In the genomic region with DNA sequence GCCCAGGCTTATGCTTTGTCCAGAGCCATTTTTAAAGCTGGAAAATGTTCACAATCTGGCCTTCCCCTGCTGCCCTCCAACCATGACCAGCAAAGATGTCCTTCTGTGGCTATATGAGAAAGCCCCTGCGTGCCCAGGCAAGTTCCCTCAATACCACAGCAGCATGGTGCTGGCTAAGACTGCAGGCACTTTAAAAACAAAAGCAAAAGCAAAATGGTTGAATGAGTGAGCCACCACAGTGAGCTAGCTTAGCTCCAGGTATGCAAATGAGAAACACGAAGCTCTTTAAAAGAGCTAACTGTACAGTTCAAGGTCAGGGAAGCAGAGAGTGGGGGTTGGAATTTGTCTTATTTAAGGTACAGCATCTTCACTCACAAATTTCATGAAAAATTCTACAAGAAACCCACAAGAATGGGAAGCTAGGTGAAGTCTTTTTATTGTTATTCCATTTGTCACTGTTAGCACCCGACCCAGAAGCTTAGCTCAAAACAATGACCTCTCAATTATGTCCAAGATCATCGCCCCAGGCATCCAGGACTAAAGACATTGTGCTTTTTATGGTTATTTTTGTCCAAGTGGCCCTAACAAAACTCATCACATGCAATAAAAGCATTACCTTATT, we compare ENCODE assay signal across 18 mouse cellular contexts.
A peak's percentile ranks its signal among the peaks of the same experiment; 100 is the strongest.
DNase-seq lines count a peak whose midpoint lies in the region; ATAC-seq and TF ChIP-seq lines count a peak whose summit lies in the region.
"Had no signal": no experiment of that assay in that cellular context is flagged by ENCODE, and none has a peak within 500 bp of the region (broad histone marks: within the 10 kb centered on the region; RNA-seq: fewer than 3 reads in every experiment).

No protein-coding gene starts in this region.

- no peak overlapping the region for H3K9ac ChIP-seq in midbrain, embryonic 14.5 days (replicated peaks; ENCODE audit: low read length)
- H3K9ac ChIP-seq in ES-Bruce4 (ENCODE audit: low read depth, poor library complexity, severe bottlenecking) = no peak overlapping the region
- H3K9ac ChIP-seq: forebrain, embryonic 15.5 days; hindbrain, embryonic 12.5 days; liver, embryonic 13.5 days; lung, embryonic 15.5 days; midbrain, embryonic 15.5 days had no signal

- no peak for DNase-seq in midbrain, embryonic 10.5 days (ENCODE audit: low spot score)
- no peak for DNase-seq in midbrain, embryonic 14.5 days
- DNase-seq in kidney, adult 18-20 months = no peak
- no peak for DNase-seq in cerebellum, adult 18-20 months
- DNase-seq in left cerebral cortex, postnatal 14 days (ENCODE audit: low spot score in 2 of 2) = no peak
- DNase-seq: adrenal gland, adult 2 months; cerebellum, postnatal 25 days; heart, adult 2 months; liver, embryonic 13.5 days; thymus, postnatal 36 days had no signal

- 72% methylated on average over 4 of the region's 4 CpGs for WGBS in midbrain, embryonic 10.5 days
- WGBS in midbrain, embryonic 14.5 days = 63% methylated on average over 4 of the region's 4 CpGs

- no peak overlapping the region for H3K4me2 ChIP-seq in midbrain, embryonic 14.5 days (ENCODE audit: low read length)
- H3K4me2 ChIP-seq: forebrain, embryonic 15.5 days; hindbrain, embryonic 12.5 days; liver, embryonic 13.5 days; lung, embryonic 15.5 days; midbrain, embryonic 15.5 days had no signal

- no peak overlapping the region for H3K4me3 ChIP-seq in midbrain, embryonic 10.5 days
- H3K4me3 ChIP-seq in midbrain, embryonic 14.5 days (replicated peaks; ENCODE audit: low read depth, low read length) = no peak overlapping the region
- no peak overlapping the region for H3K4me3 ChIP-seq in ES-Bruce4 (ENCODE audit: low read depth, low read length)
- H3K4me3 ChIP-seq: forebrain, embryonic 15.5 days; heart, adult 2 months; hindbrain, embryonic 12.5 days; liver, embryonic 13.5 days; lung, embryonic 15.5 days; midbrain, embryonic 15.5 days had no signal

- peak; percentile 97 for TF ChIP-seq EP300 in ES-Bruce4 (IDR thresholded peaks at IDR 0.05; ENCODE audit: insufficient read depth, low read depth, low read length)

- TF ChIP-seq CTCF in ES-Bruce4 (IDR thresholded peaks at IDR 0.05; ENCODE audit: low read depth, low read length) = no peak

- H3K27me3 ChIP-seq in midbrain, embryonic 10.5 days (ENCODE audit: low read depth, poor library complexity, severe bottlenecking) = no peaks in the 10 kb centered on the region
- no peaks in the 10 kb centered on the region for H3K27me3 ChIP-seq in midbrain, embryonic 14.5 days (ENCODE audit: control insufficient read depth, insufficient read depth, low read length)
- no peaks in the 10 kb centered on the region for H3K27me3 ChIP-seq in ES-Bruce4 (ENCODE audit: control insufficient read depth, insufficient read depth, low read length, poor library complexity, severe bottlenecking)
- H3K27me3 ChIP-seq: forebrain, embryonic 15.5 days; hindbrain, embryonic 12.5 days; liver, embryonic 13.5 days; lung, embryonic 15.5 days; midbrain, embryonic 15.5 days had no signal

- 0 out of 2 replicates have a peak overlapping the region, but pooled peaks have one; percentile 23 for H3K27ac ChIP-seq in midbrain, embryonic 10.5 days (replicated peaks)
- no peak overlapping the region for H3K27ac ChIP-seq in midbrain, embryonic 14.5 days (replicated peaks; ENCODE audit: low read depth, low read length)
- H3K27ac ChIP-seq in ES-Bruce4 (ENCODE audit: insufficient read depth, low read length) = peak overlapping the region; percentile 93
- H3K27ac ChIP-seq: forebrain, embryonic 15.5 days; heart, adult 2 months; hindbrain, embryonic 12.5 days; liver, embryonic 13.5 days; lung, embryonic 15.5 days; macrophage; midbrain, embryonic 15.5 days had no signal

- H3K36me3 ChIP-seq in midbrain, embryonic 10.5 days = no peaks in the 10 kb centered on the region
- no peaks in the 10 kb centered on the region for H3K36me3 ChIP-seq in midbrain, embryonic 14.5 days (ENCODE audit: control insufficient read depth, insufficient read depth, low read length)
- no peaks in the 10 kb centered on the region for H3K36me3 ChIP-seq in ES-Bruce4 (ENCODE audit: control insufficient read depth, insufficient read depth, low read length, poor library complexity, severe bottlenecking)
- H3K36me3 ChIP-seq: forebrain, embryonic 15.5 days; hindbrain, embryonic 12.5 days; liver, embryonic 13.5 days; lung, embryonic 15.5 days; midbrain, embryonic 15.5 days had no signal

- no peak for TF ChIP-seq POLR2A in ES-Bruce4 (IDR thresholded peaks at IDR 0.05; ENCODE audit: insufficient read depth, low read length)

- peaks cover 9% of the 10 kb centered on the region; the same call in 1 of the 2 replicates for H3K4me1 ChIP-seq in midbrain, embryonic 10.5 days
- H3K4me1 ChIP-seq in midbrain, embryonic 14.5 days (ENCODE audit: control insufficient read depth, insufficient read depth, low read length) = no peaks in the 10 kb centered on the region
- H3K4me1 ChIP-seq in ES-Bruce4 (ENCODE audit: control insufficient read depth, insufficient read depth, low read length) = peaks cover 14% of the 10 kb centered on the region
- H3K4me1 ChIP-seq: forebrain, embryonic 15.5 days; lung, embryonic 15.5 days; midbrain, embryonic 15.5 days had no signal

- intact Hi-C loops in left cerebral cortex, postnatal 14 days (cut with DNase I) = no loop called here

- ATAC-seq in midbrain, embryonic 14.5 days (ENCODE audit: low FRiP score, low TSS enrichment) = no peak
- ATAC-seq in activated CD4-positive, CD25-positive, alpha-beta regulatory T cell, adult 4 months = peak; percentile 40
- ATAC-seq: forebrain, embryonic 15.5 days; intestine, embryonic 16.5 days; midbrain, embryonic 15.5 days had no signal

- no peaks in the 10 kb centered on the region for H3K9me3 ChIP-seq in midbrain, embryonic 10.5 days (replicated peaks)
- H3K9me3 ChIP-seq in midbrain, embryonic 14.5 days (ENCODE audit: control insufficient read depth, low read length) = no peaks in the 10 kb centered on the region
- no peaks in the 10 kb centered on the region for H3K9me3 ChIP-seq in ES-Bruce4 (replicated peaks; ENCODE audit: control insufficient read depth, insufficient read depth, low read length, poor library complexity, severe bottlenecking)
- H3K9me3 ChIP-seq: forebrain, embryonic 15.5 days; hindbrain, embryonic 12.5 days; liver, embryonic 13.5 days; lung, embryonic 15.5 days; midbrain, embryonic 15.5 days had no signal
